Mouse (Mus musculus) ES-Bruce4 (cell line): Measurements from ENCODE around the gene Pcsk2.

ENCODE experiments used
- CTCF ChIP-seq: IDR thresholded peaks from one replicate; pipeline ENCODE4 v1.8.1; 2011; ENCODE audit warnings: low read depth, low read length
- EP300 ChIP-seq: IDR thresholded peaks from 2 replicates; pipeline ENCODE4 v1.6.1; 2011; ENCODE audit warnings: low read depth, low read length; ENCODE audit not compliant: insufficient read depth
- POLR2A ChIP-seq: IDR thresholded peaks from one replicate; pipeline ENCODE4 v1.8.1; 2011; ENCODE audit warnings: low read length; ENCODE audit not compliant: insufficient read depth

GRCm38 (mm10) chr2:143623916-143624315 lies 78.0 kb downstream of the Pcsk2 start:
- TF ChIP-seq CTCF (no peak), POLR2A (no peak), EP300 (no peak)
